In the genomic region with DNA sequence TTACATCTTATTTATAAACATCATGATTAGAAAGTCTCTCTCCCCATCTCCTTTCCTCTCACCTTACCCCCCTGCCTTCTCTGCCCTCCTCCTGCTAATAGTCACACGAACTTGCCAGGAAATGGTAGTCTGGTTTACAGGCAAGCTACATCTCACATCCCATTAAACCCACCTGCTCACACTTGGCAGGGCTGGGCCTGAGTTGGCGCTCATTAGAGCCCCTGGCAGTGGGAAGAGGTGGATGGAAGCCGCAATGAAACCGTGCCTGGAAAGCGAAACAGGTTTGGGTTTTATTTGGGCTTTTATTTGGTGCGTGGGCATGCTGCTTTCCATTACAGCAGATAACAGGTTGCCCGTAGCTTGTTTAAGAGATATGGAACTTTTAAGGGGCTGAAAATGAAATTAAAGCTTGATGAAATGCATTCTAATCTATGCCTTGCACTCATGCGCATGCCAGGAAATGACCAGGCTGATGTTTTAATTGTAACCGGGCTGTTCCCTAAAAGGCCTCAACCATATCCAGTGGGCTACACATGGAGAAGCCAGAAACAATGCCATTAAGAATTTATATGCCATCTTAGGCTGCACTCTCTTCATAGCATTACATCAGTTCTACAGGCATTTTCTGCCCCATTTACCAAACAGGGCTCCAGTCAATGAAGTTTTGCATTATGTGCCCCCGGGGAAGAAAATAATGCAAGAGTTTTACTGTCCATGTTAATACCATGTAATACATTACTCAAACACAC, we compare ENCODE assay signal across 23 mouse cellular contexts.
DNase-seq lines count a peak whose midpoint lies in the region; ATAC-seq and TF ChIP-seq lines count a peak whose summit lies in the region.
"Had no signal": no experiment of that assay in that cellular context is flagged by ENCODE, and none has a peak within 500 bp of the region (broad histone marks: within the 10 kb centered on the region; RNA-seq: fewer than 3 reads in every experiment).

No protein-coding gene starts in this region.

- no peak for TF ChIP-seq CTCF in midbrain, postnatal 0 days (IDR thresholded peaks at IDR 0.05)

- ATAC-seq in hindbrain, embryonic 14.5 days (ENCODE audit: low FRiP score), result peak; percentile 43; the same call in 1 of the 2 replicates
- ATAC-seq in hindbrain, embryonic 12.5 days (ENCODE audit: low FRiP score), result no peak
- no peak for ATAC-seq in midbrain, postnatal 0 days (ENCODE audit: low FRiP score)
- no peak for ATAC-seq in midbrain, embryonic 16.5 days
- ATAC-seq: activated CD4-positive, CD25-positive, alpha-beta regulatory T cell, adult 4 months; CD4-positive, CD25-positive, alpha-beta regulatory T cell, adult 4 months; intestine, embryonic 16.5 days had no signal

- H3K27me3 ChIP-seq in hindbrain, embryonic 14.5 days (ENCODE audit: control insufficient read depth, insufficient read depth, low read length), result no peaks in the 10 kb centered on the region
- H3K27me3 ChIP-seq in hindbrain, embryonic 12.5 days, result no peaks in the 10 kb centered on the region
- no peaks in the 10 kb centered on the region for H3K27me3 ChIP-seq in midbrain, postnatal 0 days (ENCODE audit: insufficient read depth, low read length)
- H3K27me3 ChIP-seq in midbrain, embryonic 16.5 days (ENCODE audit: control insufficient read depth, insufficient read depth, low read depth, low read length), result no peaks in the 10 kb centered on the region
- H3K27me3 ChIP-seq: kidney, embryonic 15.5 days; lung, embryonic 15.5 days; stomach, embryonic 15.5 days had no signal

- no peak overlapping the region for H3K9ac ChIP-seq in hindbrain, embryonic 14.5 days
- no peak overlapping the region for H3K9ac ChIP-seq in hindbrain, embryonic 12.5 days
- no peak overlapping the region for H3K9ac ChIP-seq in midbrain, postnatal 0 days (replicated peaks; ENCODE audit: low read length, poor library complexity, severe bottlenecking)
- H3K9ac ChIP-seq in midbrain, embryonic 16.5 days (ENCODE audit: low read depth, low read length), result no peak overlapping the region
- H3K9ac ChIP-seq: kidney, embryonic 15.5 days; liver, embryonic 14.5 days; lung, embryonic 15.5 days; stomach, embryonic 15.5 days had no signal

- H3K4me1 ChIP-seq in hindbrain, embryonic 14.5 days (replicated peaks; ENCODE audit: control insufficient read depth, insufficient read depth, low read length), result no peaks in the 10 kb centered on the region
- H3K4me1 ChIP-seq in hindbrain, embryonic 12.5 days, result no peaks in the 10 kb centered on the region
- no peaks in the 10 kb centered on the region for H3K4me1 ChIP-seq in midbrain, postnatal 0 days (ENCODE audit: insufficient read depth, low read length)
- no peaks in the 10 kb centered on the region for H3K4me1 ChIP-seq in midbrain, embryonic 16.5 days (ENCODE audit: control insufficient read depth, insufficient read depth, low read length)
- H3K4me1 ChIP-seq: embryonic facial prominence, embryonic 10.5 days; kidney, embryonic 15.5 days; lung, embryonic 15.5 days; midbrain, embryonic 10.5 days; stomach, embryonic 15.5 days had no signal

- H3K4me2 ChIP-seq in hindbrain, embryonic 14.5 days (replicated peaks), result no peak overlapping the region
- H3K4me2 ChIP-seq in hindbrain, embryonic 12.5 days (replicated peaks), result no peak overlapping the region
- H3K4me2 ChIP-seq in midbrain, postnatal 0 days (ENCODE audit: low read depth, low read length, poor library complexity, severe bottlenecking), result no peak overlapping the region
- no peak overlapping the region for H3K4me2 ChIP-seq in midbrain, embryonic 16.5 days (ENCODE audit: low read length)
- H3K4me2 ChIP-seq: kidney, embryonic 15.5 days; lung, embryonic 15.5 days; stomach, embryonic 15.5 days had no signal

- peak; percentile 86 to 91 for DNase-seq in cerebellum, postnatal 10 days
- DNase-seq in cerebellum, adult 9-11 months, result no peak
- no peak for DNase-seq in hindbrain, embryonic 14.5 days (ENCODE audit: low spot score)
- peak; percentile 57 for DNase-seq in midbrain, postnatal 0 days (ENCODE audit: low spot score)
- peak; percentile 14 for DNase-seq in retina, embryonic 14.5 days (ENCODE audit: low spot score)
- DNase-seq in kidney, postnatal 10 days, result no peak
- DNase-seq: adrenal gland, postnatal 10 days; cerebellum, postnatal 36 days; gastrocnemius, postnatal 10 days; heart, adult 2 months; heart, postnatal 36 days; lung, postnatal 4 days had no signal

- H3K4me3 ChIP-seq in hindbrain, embryonic 14.5 days (replicated peaks; ENCODE audit: low read length), result no peak overlapping the region
- no peak overlapping the region for H3K4me3 ChIP-seq in hindbrain, embryonic 12.5 days
- H3K4me3 ChIP-seq in midbrain, postnatal 0 days (ENCODE audit: low read depth, low read length), result no peak overlapping the region
- no peak overlapping the region for H3K4me3 ChIP-seq in midbrain, embryonic 16.5 days (ENCODE audit: low read depth, low read length)
- H3K4me3 ChIP-seq: embryonic facial prominence, embryonic 10.5 days; heart, adult 2 months; kidney, embryonic 15.5 days; lung, embryonic 15.5 days; midbrain, embryonic 10.5 days; stomach, embryonic 15.5 days had no signal

- no peaks in the 10 kb centered on the region for H3K36me3 ChIP-seq in hindbrain, embryonic 14.5 days (replicated peaks; ENCODE audit: control insufficient read depth, insufficient read depth)
- no peaks in the 10 kb centered on the region for H3K36me3 ChIP-seq in hindbrain, embryonic 12.5 days
- H3K36me3 ChIP-seq in midbrain, postnatal 0 days (ENCODE audit: insufficient read depth, low read length), result no peaks in the 10 kb centered on the region
- no peaks in the 10 kb centered on the region for H3K36me3 ChIP-seq in midbrain, embryonic 16.5 days (ENCODE audit: control insufficient read depth, insufficient read depth, low read length)
- H3K36me3 ChIP-seq: embryonic facial prominence, embryonic 10.5 days; kidney, embryonic 15.5 days; lung, embryonic 15.5 days; midbrain, embryonic 10.5 days; stomach, embryonic 15.5 days had no signal

- H3K9me3 ChIP-seq in hindbrain, embryonic 14.5 days (ENCODE audit: control insufficient read depth, low read length), result no peaks in the 10 kb centered on the region
- no peaks in the 10 kb centered on the region for H3K9me3 ChIP-seq in hindbrain, embryonic 12.5 days (replicated peaks)
- no peaks in the 10 kb centered on the region for H3K9me3 ChIP-seq in midbrain, postnatal 0 days (ENCODE audit: low read length)
- no peaks in the 10 kb centered on the region for H3K9me3 ChIP-seq in midbrain, embryonic 16.5 days (replicated peaks; ENCODE audit: control insufficient read depth, low read length, poor library complexity, severe bottlenecking)
- H3K9me3 ChIP-seq: embryonic facial prominence, embryonic 10.5 days; kidney, embryonic 15.5 days; lung, embryonic 15.5 days; midbrain, embryonic 10.5 days; stomach, embryonic 15.5 days had no signal

- 79% methylated on average over 10 of the region's 10 CpGs for WGBS in hindbrain, embryonic 14.5 days
- WGBS in hindbrain, embryonic 12.5 days, result 88% methylated on average over 10 of the region's 10 CpGs
- WGBS in midbrain, postnatal 0 days, result 88% methylated on average over 10 of the region's 10 CpGs
- WGBS in midbrain, embryonic 16.5 days, result 88% methylated on average over 10 of the region's 10 CpGs

- no peak overlapping the region for H3K27ac ChIP-seq in hindbrain, embryonic 14.5 days
- H3K27ac ChIP-seq in hindbrain, embryonic 12.5 days, result no peak overlapping the region
- H3K27ac ChIP-seq in midbrain, postnatal 0 days (ENCODE audit: low read depth, low read length), result no peak overlapping the region
- H3K27ac ChIP-seq in midbrain, embryonic 16.5 days (ENCODE audit: low read length), result no peak overlapping the region
- H3K27ac ChIP-seq: embryonic facial prominence, embryonic 10.5 days; heart, adult 2 months; kidney, embryonic 15.5 days; liver, embryonic 14.5 days; lung, embryonic 15.5 days; midbrain, embryonic 10.5 days; stomach, embryonic 15.5 days had no signal

Comparison
In these comparisons a context has a peak if more than half of its experiments do, and no peak if none do; other contexts are left out.
1. DNase-seq: peak in cerebellum, postnatal 10 days (2 of 2), midbrain, postnatal 0 days (single experiment) and retina, embryonic 14.5 days (single experiment); none in cerebellum, adult 9-11 months (single experiment), hindbrain, embryonic 14.5 days (single experiment) and kidney, postnatal 10 days (single experiment).